Comparison of ENCODE assay signal across 7 mouse cellular contexts in genomic region chr15:88651019-88651418, GRCm38 (mm10). TPM values are rescaled to one million over a fixed set of nuclear protein-coding genes. Genes with fewer than 3 reads are reported as not detected.
DNase-seq lines count a peak whose midpoint lies in the region; ATAC-seq lines count a peak whose summit lies in the region.

No protein-coding gene starts in this region.

- peak; percentile 15 for DNase-seq in MEL-GATA-1-ER (ENCODE audit: extremely low read depth, low read depth)
- peak; percentile 77 for DNase-seq in adrenal gland, postnatal 14 days
- DNase-seq in embryo, embryonic 11 days, result peak; percentile 79
- peak; percentile 48 to 72 for DNase-seq in heart, postnatal 10 days
- DNase-seq in layer of hippocampus, postnatal 14 days (ENCODE audit: low spot score in 2 of 2), result peak; percentile 72 to 81
- peak; percentile 64 to 72 for DNase-seq in right cerebral cortex, postnatal 36 days (ENCODE audit: low spot score in 2 of 2)

- ATAC-seq in megakaryocyte progenitor cell, adult 5-6 weeks (replicated peaks; ENCODE audit: poor library complexity), result peak; percentile 72

- intact Hi-C loops in heart, postnatal 10 days (cut with DNase I), result loop anchor here (10.0 kb wide), 1 partner anchor 1026 kb away; no protein-coding TSS in a partner anchor

RNA-seq across cellular contexts. Expression of gene Zdhhc25, which starts 50.9 kb away (rescaled TPM):
- total RNA-seq in adrenal gland, postnatal 14 days (2021), result not detected in 2 replicates
- not detected for total RNA-seq in heart, postnatal 10 days (2021)
- total RNA-seq in layer of hippocampus, postnatal 14 days (2021), result not detected
- not detected in 2 replicates for total RNA-seq in megakaryocyte progenitor cell, adult 5-6 weeks (2015)
- not detected in 2 replicates for total RNA-seq in megakaryocyte progenitor cell, adult 5-6 weeks (2017)

Comparison
In these comparisons a context has a peak if more than half of its experiments do, and no peak if none do; other contexts are left out.
1. Peak in every context shown above with its lines: DNase-seq and ATAC-seq.
2. DNase-seq: peak in every context shown above with its lines; median percentile 79 in embryo, embryonic 11 days; 77 in adrenal gland, postnatal 14 days; 76 in layer of hippocampus, postnatal 14 days; 68 in right cerebral cortex, postnatal 36 days; 60 in heart, postnatal 10 days; 15 in MEL-GATA-1-ER.